Mouse (Mus musculus): ENCODE data around the gene Taf7l. TPM values are rescaled to one million over a fixed set of nuclear protein-coding genes. Genes with fewer than 3 reads are reported as not detected.

The Taf7l gene
- total RNA-seq (2021), result not detected

GRCm38 (mm10) chrX:134476290-134476689, at the start of gene Taf7l:
Taf7l (minus strand) TSS chrX:134476490.
- intact Hi-C loops (cut with DNase I), result no loop called here
- DNase-seq (ENCODE audit: extremely low spot score in 1 of 2, low spot score in 2 of 2), result no peak

GRCm38 (mm10) chrX:134525260-134525659, 49.0 kb upstream of the Taf7l start:
- no peak for DNase-seq (ENCODE audit: extremely low spot score in 1 of 2, low spot score in 2 of 2)
- intact Hi-C loops (cut with DNase I), result no loop called here

GRCm38 (mm10) chrX:134523772-134524171, 47.5 kb upstream of the Taf7l start:
- DNase-seq (ENCODE audit: extremely low spot score in 1 of 2, low spot score in 2 of 2), result no peak
- intact Hi-C loops (cut with DNase I), result no loop called here

- intact Hi-C loops (cut with DNase I), result no loop called here
Observed at GRCm38 (mm10) chrX:134509473-134509872, 33.2 kb upstream of the Taf7l start.

GRCm38 (mm10) chrX:134507977-134508376, 31.7 kb upstream of the Taf7l start:
- no peak for DNase-seq (ENCODE audit: extremely low spot score in 1 of 2, low spot score in 2 of 2)
- intact Hi-C loops (cut with DNase I), result no loop called here

More at GRCm38 (mm10) chrX:134509473-134509872, 33.2 kb upstream of the Taf7l start:
- no peak for DNase-seq (ENCODE audit: extremely low spot score in 1 of 2, low spot score in 2 of 2)

- intact Hi-C loops (cut with DNase I), result no loop called here
- no peak for DNase-seq (ENCODE audit: extremely low spot score in 1 of 2, low spot score in 2 of 2)
Observed at GRCm38 (mm10) chrX:134500651-134501050, 24.4 kb upstream of the Taf7l start.

- intact Hi-C loops (cut with DNase I), result no loop called here
- DNase-seq (ENCODE audit: extremely low spot score in 1 of 2, low spot score in 2 of 2), result no peak
Observed at GRCm38 (mm10) chrX:134481720-134482119, 5.4 kb upstream of the Taf7l start.

- DNase-seq (ENCODE audit: extremely low spot score in 1 of 2, low spot score in 2 of 2), result peak in 1 of 2 experiments; percentile 18
- intact Hi-C loops (cut with DNase I), result no loop called here
Observed at GRCm38 (mm10) chrX:134474988-134475710, 1.1 kb downstream of the Taf7l start.

DNA sequence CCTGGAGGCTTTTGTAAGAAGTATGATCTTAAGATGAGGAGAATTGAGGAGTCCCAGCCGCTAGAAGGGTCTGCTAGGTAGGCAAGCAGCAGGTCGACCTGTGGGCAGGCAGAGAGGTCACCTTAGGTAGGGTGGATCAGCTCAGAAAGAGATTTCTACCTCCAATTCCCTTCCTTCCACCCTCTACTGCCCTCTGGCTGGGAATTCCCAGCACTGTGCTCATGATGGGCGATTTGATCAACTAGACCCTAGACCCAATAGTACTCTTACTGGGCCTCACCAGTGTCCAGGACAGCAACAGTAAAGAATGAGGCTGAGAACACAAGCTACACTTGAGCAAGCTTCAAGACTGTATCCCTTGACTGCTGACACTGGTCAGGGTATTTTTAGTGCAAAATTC, 49.0 kb downstream of the Taf7l start:
- intact Hi-C loops (cut with DNase I), result no loop called here
- DNase-seq (ENCODE audit: extremely low spot score in 1 of 2, low spot score in 2 of 2), result no peak

DNA sequence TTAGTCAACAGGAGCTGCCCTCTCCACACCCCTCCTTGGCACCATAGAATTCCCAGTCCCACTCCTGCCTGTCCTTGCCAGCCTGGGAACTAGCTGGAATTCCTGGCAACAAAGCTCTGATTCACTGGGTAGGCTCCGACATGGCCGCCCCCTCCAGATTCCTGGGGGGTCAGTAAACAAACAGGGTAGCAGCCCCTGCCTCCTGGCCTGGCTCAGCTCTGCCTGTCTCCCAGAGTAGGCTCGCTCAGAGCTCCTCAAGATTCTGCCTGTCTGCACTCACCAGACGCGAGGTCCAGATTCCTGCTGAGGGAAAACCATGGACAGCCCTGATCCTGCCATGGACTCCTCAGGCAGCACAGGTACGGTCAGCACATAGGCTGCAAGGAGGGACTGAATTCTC, 49.5 kb downstream of the Taf7l start:
- DNase-seq (ENCODE audit: extremely low spot score in 1 of 2, low spot score in 2 of 2), result no peak
- intact Hi-C loops (cut with DNase I), result no loop called here

GRCm38 (mm10) chrX:134425798-134426197, 50.5 kb downstream of the Taf7l start:
- DNase-seq (ENCODE audit: extremely low spot score in 1 of 2, low spot score in 2 of 2), result no peak
- intact Hi-C loops (cut with DNase I), result no loop called here

- no peak for DNase-seq (ENCODE audit: extremely low spot score in 1 of 2, low spot score in 2 of 2)
- intact Hi-C loops (cut with DNase I), result no loop called here
Observed at GRCm38 (mm10) chrX:134424263-134424662, 52.0 kb downstream of the Taf7l start.

GRCm38 (mm10) chrX:134420097-134420496, 56.2 kb downstream of the Taf7l start:
- intact Hi-C loops (cut with DNase I), result no loop called here
- DNase-seq (ENCODE audit: extremely low spot score in 1 of 2, low spot score in 2 of 2), result no peak

DNA sequence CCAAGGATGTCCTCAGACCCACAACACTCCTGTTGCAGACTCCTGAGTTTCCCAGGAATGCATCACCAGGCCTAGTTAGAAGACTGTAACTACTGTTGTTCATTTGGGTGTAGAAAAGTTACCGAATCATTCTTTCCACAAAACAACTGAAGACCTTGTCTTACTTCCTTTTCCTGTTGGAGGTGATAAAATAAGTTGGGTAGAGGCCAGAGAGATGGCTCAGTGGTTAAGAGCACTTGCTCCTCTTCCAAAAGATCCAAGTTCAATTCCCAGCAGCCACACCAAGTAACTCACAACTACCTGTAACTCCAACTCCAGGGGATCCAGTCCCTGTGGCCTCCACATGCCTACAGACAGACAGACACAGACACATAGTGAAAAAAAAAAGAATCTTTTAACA, 64.2 kb downstream of the Taf7l start:
- no peak for DNase-seq (ENCODE audit: extremely low spot score in 1 of 2, low spot score in 2 of 2)
- intact Hi-C loops (cut with DNase I), result no loop called here

Other genes starting within 250 kb of the Taf7l start
- 1 to 10 TPM; 4.3 to 5.6 TPM for gene Trmt2b, start 199.5 kb downstream of the Taf7l start, total RNA-seq (2021)
- gene Tmem35a, start 181.3 kb downstream of the Taf7l start, total RNA-seq (2021), result 100 to 1,000 TPM in 1 of 2 experiments, 10 to 100 TPM in 1; 94.8 to 104 TPM
- gene Cenpi, start 168.4 kb downstream of the Taf7l start, total RNA-seq (2021), result 1 to 10 TPM in 1 of 2 experiments, under 1 TPM in 1; 0.92 to 1.2 TPM
- gene Drp2, start 71.9 kb downstream of the Taf7l start, total RNA-seq (2021), result 10 to 100 TPM; 53.9 to 55.4 TPM
- 10 to 100 TPM; 20.2 to 26.5 TPM for gene Timm8a1, start 65.4 kb upstream of the Taf7l start, total RNA-seq (2021)
- gene Btk, start 107.1 kb upstream of the Taf7l start, total RNA-seq (2021), result 1 to 10 TPM in 1 of 2 experiments, under 1 TPM in 1; 0.93 to 1.6 TPM
- gene Rpl36a, start 109.2 kb upstream of the Taf7l start, total RNA-seq (2021), result 100 to 1,000 TPM; 157 to 158 TPM
- gene Gla, start 124.6 kb upstream of the Taf7l start, total RNA-seq (2021), result 1 to 10 TPM; 8.8 to 9.2 TPM
- gene Hnrnph2, start 124.7 kb upstream of the Taf7l start, total RNA-seq (2021), result 100 to 1,000 TPM; 132 to 133 TPM
- gene Armcx4, start 210.0 kb upstream of the Taf7l start, total RNA-seq (2021), result 10 to 100 TPM; 51.3 to 51.5 TPM
- gene Armcx1, start 241.5 kb upstream of the Taf7l start, total RNA-seq (2021), result 10 to 100 TPM; 58.2 to 72.7 TPM

Data from left cerebral cortex, postnatal 10 days (tissue).